Mouse (Mus musculus) MEL (cell line): ENCODE results near the gene Zranb3. TPM values are rescaled to one million over a fixed set of nuclear protein-coding genes. Genes with fewer than 3 reads are reported as not detected.

Source experiments
- DNase-seq: peaks from one replicate; pipeline ENCODE4 v3.0.0; 2011; ENCODE audit warnings: low read depth, low spot score
- H3K27ac ChIP-seq: 2 replicates; pipeline ENCODE4 v1.5.1; 2012; ENCODE audit warnings: low read depth, mild to moderate bottlenecking, control low read depth, low read length, moderate library complexity; ENCODE audit not compliant: control insufficient read depth
- H3K27me3 ChIP-seq, 2 experiments: fragments of 150-350 bp in 1 of 2; sonication (generic) in 1 of 2; 2 replicates each; pipeline ENCODE4 v1.6.1; 2012; ENCODE audit warnings: low read length in 2 of 2, mild to moderate bottlenecking in 2 of 2, improper control_type of control experiment in 1 of 2, moderate library complexity in 1 of 2; ENCODE audit not compliant: insufficient read depth in 2 of 2, control insufficient read depth in 1 of 2
- H3K36me3 ChIP-seq, 2 experiments: 2 replicates each; pipeline ENCODE4 v1.6.1; 2012 to 2014; ENCODE audit warnings: low read length in 2 of 2, improper control_type of control experiment in 1 of 2, inconsistent platforms in 1 of 2, mild to moderate bottlenecking in 1 of 2; ENCODE audit not compliant: insufficient read depth in 2 of 2, control insufficient read depth in 1 of 2
- H3K4me1 ChIP-seq, 2 experiments: fragments of 150-350 bp in 1 of 2; sonication (generic) in 1 of 2; 2 replicates each; pipeline ENCODE4 v1.6.1; 2012; ENCODE audit warnings: low read length in 2 of 2, improper control_type of control experiment in 1 of 2, mild to moderate bottlenecking in 1 of 2; ENCODE audit not compliant: insufficient read depth in 2 of 2, control insufficient read depth in 1 of 2
- H3K4me3 ChIP-seq, 2 experiments: fragments of 150-350 bp in 1 of 2; sonication (generic) in 1 of 2; 2 replicates each; pipeline ENCODE4 v1.5.1; 2012; ENCODE audit warnings: low read depth in 2 of 2, low read length in 2 of 2, mild to moderate bottlenecking in 2 of 2, moderate library complexity in 2 of 2, control low read depth in 1 of 2, improper control_type of control experiment in 1 of 2; ENCODE audit not compliant: control insufficient read depth in 1 of 2, insufficient read depth in 1 of 2
- H3K79me2 ChIP-seq: 2 replicates; pipeline ENCODE4 v1.6.1; 2012; ENCODE audit warnings: mild to moderate bottlenecking, low read length, moderate library complexity; ENCODE audit not compliant: control insufficient read depth, poor library complexity, insufficient read depth
- H3K9ac ChIP-seq: 2 replicates; pipeline ENCODE4 v1.6.1; 2012; ENCODE audit warnings: low read depth, mild to moderate bottlenecking, control low read depth, low read length, moderate library complexity; ENCODE audit not compliant: control insufficient read depth, poor library complexity, severe bottlenecking
- H3K9me3 ChIP-seq: fragments of 150-350 bp; sonication (generic); replicated peaks from 2 replicates; pipeline ENCODE4 v1.6.1; 2012; ENCODE audit warnings: mild to moderate bottlenecking, low read length, improper control_type of control experiment, moderate library complexity; ENCODE audit not compliant: insufficient read depth
- CHD2 ChIP-seq: IDR thresholded peaks from 2 replicates; pipeline ENCODE4 v1.6.1; 2011; ENCODE audit warnings: low read length, improper control_type of control experiment
- CTCF ChIP-seq, 3 experiments: IDR thresholded peaks in 2 of 3; conservative IDR thresholded peaks in 1 of 3; 2 replicates each; pipeline ENCODE4 v1.5.1; 2011 to 2012; ENCODE audit warnings: low read length in 3 of 3, low read depth in 2 of 3, mild to moderate bottlenecking in 2 of 3, improper control_type of control experiment in 1 of 3, inconsistent platforms in 1 of 3, mixed read lengths in 1 of 3, moderate library complexity in 1 of 3; ENCODE audit not compliant: control insufficient read depth in 1 of 3, insufficient read depth in 1 of 3, poor library complexity in 1 of 3, severe bottlenecking in 1 of 3
- HCFC1 ChIP-seq: IDR thresholded peaks from 2 replicates; pipeline ENCODE4 v1.6.1; 2012; ENCODE audit warnings: low read depth, mild to moderate bottlenecking, inconsistent platforms, low read length, improper control_type of control experiment, moderate library complexity
- JUND ChIP-seq: IDR thresholded peaks from 2 replicates; pipeline ENCODE4 v1.6.1; 2011; ENCODE audit warnings: low read depth, mild to moderate bottlenecking, improper control_type of control experiment, low read length
- MAFK ChIP-seq: IDR thresholded peaks from 2 replicates; pipeline ENCODE4 v1.6.1; 2011; ENCODE audit warnings: low read depth, mild to moderate bottlenecking, low read length, improper control_type of control experiment, borderline replicate concordance
- MEF2A ChIP-seq: IDR thresholded peaks from 2 replicates; pipeline ENCODE4 v1.6.1; 2014; ENCODE audit warnings: low read depth, mild to moderate bottlenecking, inconsistent platforms, low read length, improper control_type of control experiment; ENCODE audit not compliant: poor library complexity, insufficient replicate concordance, severe bottlenecking; ENCODE audit errors: extremely low read depth
- MYB ChIP-seq: IDR thresholded peaks from 2 replicates; pipeline ENCODE4 v1.6.1; 2011; ENCODE audit warnings: mild to moderate bottlenecking, low read depth, low read length, improper control_type of control experiment
- POLR2A ChIP-seq, 2 experiments: IDR thresholded peaks; 2 replicates each; pipeline ENCODE4 v1.6.1; 2011 to 2012; ENCODE audit warnings: low read length in 2 of 2, mild to moderate bottlenecking in 2 of 2, control low read depth in 1 of 2, improper control_type of control experiment in 1 of 2, low read depth in 1 of 2, moderate library complexity in 1 of 2; ENCODE audit not compliant: control insufficient read depth in 1 of 2, insufficient read depth in 1 of 2, poor library complexity in 1 of 2
- POLR2AphosphoS2 ChIP-seq: IDR thresholded peaks from 2 replicates; pipeline ENCODE4 v1.6.1; 2011; ENCODE audit warnings: low read length, improper control_type of control experiment
- RAD21 ChIP-seq: IDR thresholded peaks from 2 replicates; pipeline ENCODE4 v1.6.1; 2011; ENCODE audit warnings: mild to moderate bottlenecking, low read depth, low read length, improper control_type of control experiment
- SMC3 ChIP-seq: IDR thresholded peaks from 2 replicates; pipeline ENCODE4 v1.6.1; 2011; ENCODE audit warnings: low read depth, low read length, improper control_type of control experiment
- TAL1 ChIP-seq: IDR thresholded peaks from 2 replicates; pipeline ENCODE4 v1.6.1; 2012; ENCODE audit warnings: mild to moderate bottlenecking, inconsistent platforms, low read length, moderate library complexity, mixed read lengths
- TBP ChIP-seq: IDR thresholded peaks from 2 replicates; pipeline ENCODE4 v1.8.0; 2011; ENCODE audit warnings: low read depth, low read length, improper control_type of control experiment
- UBTF ChIP-seq: IDR thresholded peaks from 2 replicates; pipeline ENCODE4 v1.6.1; 2012; ENCODE audit warnings: low read depth, mild to moderate bottlenecking, inconsistent platforms, low read length, improper control_type of control experiment, moderate library complexity, borderline replicate concordance; ENCODE audit not compliant: insufficient read depth
- USF1 ChIP-seq: IDR thresholded peaks from 2 replicates; pipeline ENCODE4 v1.6.1; 2014; ENCODE audit warnings: low read depth, mild to moderate bottlenecking, inconsistent platforms, low read length, improper control_type of control experiment, moderate library complexity
- ZC3H11A ChIP-seq: IDR thresholded peaks from 2 replicates; pipeline ENCODE4 v1.6.1; 2012; ENCODE audit warnings: low read depth, mild to moderate bottlenecking, inconsistent platforms, low read length, improper control_type of control experiment
- ZMIZ1 ChIP-seq: IDR thresholded peaks from 2 replicates; pipeline ENCODE4 v1.6.1; 2012; ENCODE audit warnings: low read depth, mild to moderate bottlenecking, inconsistent platforms, low read length, improper control_type of control experiment, moderate library complexity
- polyA plus RNA-seq, 2 experiments: library from polyadenylated mRNA; stranded (reverse) in 1 of 2; unstranded in 1 of 2; fragments of >175 nt in 1 of 2; fragments of >200 nt in 1 of 2; gene quantifications; 2 replicates each; pipeline versions ENCODE4 v1.2.1 to v1.2.4; 2012; ENCODE audit warnings: low replicate concordance in 2 of 2, low read depth in 1 of 2; ENCODE audit not compliant: insufficient read length in 2 of 2, insufficient read depth in 1 of 2, missing spikeins in 1 of 2
- total RNA-seq: library from RNA; depleted of rRNA; stranded (reverse); fragments of 300-350 nt; gene quantifications from 2 replicates; pipeline ENCODE4 v1.2.3, GENCODE M21; 2012

Gene Zranb3
- total and polyA plus RNA-seq, 3 experiments: 3.9 to 4.1 TPM; not detected in 1

DNA sequence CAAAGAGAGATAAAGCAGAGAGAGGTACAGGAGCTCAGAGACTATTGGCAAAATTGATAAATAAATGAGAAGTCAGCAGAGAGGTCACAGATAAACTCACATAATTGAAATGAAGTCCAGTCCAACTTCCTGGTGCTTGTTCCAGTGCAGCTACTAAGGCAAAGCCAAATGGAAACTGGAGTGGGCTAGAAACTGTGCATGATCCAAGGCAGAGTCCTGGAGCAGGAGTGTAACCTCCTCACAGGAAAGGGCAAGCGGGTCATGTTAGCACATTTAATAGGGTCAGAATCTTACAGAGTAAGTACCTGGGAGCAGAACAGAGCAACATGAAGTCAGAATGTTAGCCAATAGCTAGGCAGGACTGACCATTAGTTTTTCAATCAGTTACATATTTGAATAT is 24.2 kb downstream of the Zranb3 start:
- Histone ChIP-seq H3K79me2 (no peaks in the 10 kb centered on the region), H3K27ac (no peak overlapping the region), H3K4me1 (peaks cover 8 to 10% of the 10 kb centered on the region in 2 experiments), H3K9me3 (no peaks in the 10 kb centered on the region), H3K27me3 (no peaks in the 10 kb centered on the region), H3K9ac (no peak overlapping the region), H3K36me3 (peaks cover 0 to 14% of the 10 kb centered on the region in 2 experiments; a peak in 2 of 4 replicates), H3K4me3 (no peak overlapping the region)
- DNase-seq: no peak
- no peak for TF ChIP-seq POLR2AphosphoS2
- no peak for TF ChIP-seq UBTF
- no peak for TF ChIP-seq ZC3H11A

- no peaks in the 10 kb centered on the region for H3K9me3 ChIP-seq
- peaks cover 0 to 14% of the 10 kb centered on the region in 2 experiments; a peak in 2 of 4 replicates for H3K36me3 ChIP-seq
- H3K4me1 ChIP-seq: peaks cover 8 to 10% of the 10 kb centered on the region in 2 experiments
- no peak overlapping the region for H3K9ac ChIP-seq
- no peak for DNase-seq
- H3K27me3 ChIP-seq: no peaks in the 10 kb centered on the region
- TF ChIP-seq TAL1 (no peak), MEF2A (no peak), TBP (no peak), MAFK (no peak), CHD2 (no peak), RAD21 (no peak), SMC3 (no peak), USF1 (no peak)
- H3K79me2 ChIP-seq: no peaks in the 10 kb centered on the region
- no peak overlapping the region for H3K4me3 ChIP-seq
- no peak overlapping the region for H3K27ac ChIP-seq
Observed at GRCm38 (mm10) chr1:128077788-128078187, 25.1 kb downstream of the Zranb3 start.

DNA sequence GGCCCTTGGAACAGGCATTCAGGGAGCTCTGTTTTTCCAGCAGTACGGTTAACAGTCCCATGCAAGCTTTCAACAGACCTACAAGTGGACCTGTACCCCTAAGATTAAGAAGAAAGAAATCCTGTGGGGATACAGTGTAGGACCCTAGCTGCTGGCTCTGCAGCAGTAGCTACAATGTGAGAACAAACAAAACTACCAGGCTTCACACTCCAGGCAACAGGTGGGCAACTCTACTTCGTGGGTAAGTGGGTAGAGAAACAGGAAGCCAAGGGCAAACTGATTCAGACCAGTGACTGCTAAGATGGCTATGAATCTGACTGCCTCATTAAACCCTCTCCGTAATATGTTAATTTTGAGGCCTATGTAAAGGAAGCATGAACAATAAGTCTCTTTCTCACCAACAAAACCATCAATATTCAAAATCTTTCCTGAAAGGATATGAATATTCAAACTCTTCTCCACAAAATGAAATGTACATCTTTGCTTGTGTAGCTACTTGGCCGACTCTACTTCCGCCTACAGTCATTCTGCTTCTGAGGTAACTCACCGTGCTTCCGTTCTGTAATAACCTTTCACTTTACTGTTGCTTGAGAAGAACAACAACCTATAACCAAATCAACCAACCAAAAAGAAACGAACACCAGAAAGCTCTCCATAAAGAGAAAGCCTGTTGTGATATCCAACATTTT is 25.9 kb downstream of the Zranb3 start:
- Histone ChIP-seq H3K9me3 (no peaks in the 10 kb centered on the region), H3K9ac (no peak overlapping the region), H3K36me3 (peaks cover 0 to 14% of the 10 kb centered on the region in 2 experiments; a peak in 2 of 4 replicates), H3K79me2 (no peaks in the 10 kb centered on the region), H3K27ac (no peak overlapping the region), H3K27me3 (no peaks in the 10 kb centered on the region), H3K4me1 (peaks cover 8 to 10% of the 10 kb centered on the region in 2 experiments), H3K4me3 (no peak overlapping the region)
- no peak for TF ChIP-seq UBTF
- no peak for TF ChIP-seq HCFC1
- TF ChIP-seq ZC3H11A: no peak
- no peak for TF ChIP-seq ZMIZ1
- TF ChIP-seq POLR2AphosphoS2: no peak
- no peak for TF ChIP-seq TAL1
- TF ChIP-seq MAFK: no peak
- TF ChIP-seq MYB: no peak
- TF ChIP-seq CHD2: no peak
- no peak for TF ChIP-seq POLR2A (IDR thresholded peaks at IDR 0.05; ENCODE audit: control insufficient read depth in 1 of 2, insufficient read depth in 1 of 2, low read depth in 1 of 2, low read length in 2 of 2, poor library complexity in 1 of 2)
- TF ChIP-seq JUND: no peak
- no peak for TF ChIP-seq CTCF (IDR thresholded peaks at IDR 0.05 in 2 of 3, conservative IDR thresholded peaks at IDR 0.05 in 1 of 3; ENCODE audit: control insufficient read depth in 1 of 3, insufficient read depth in 1 of 3, low read depth in 2 of 3, low read length in 3 of 3, poor library complexity in 1 of 3, severe bottlenecking in 1 of 3)
- no peak for DNase-seq
